Mouse (Mus musculus): Measurements from ENCODE around the gene Pcsk7. TPM values are rescaled to one million over a fixed set of nuclear protein-coding genes. Genes with fewer than 3 reads are reported as not detected.

The Pcsk7 gene
- 26.4 TPM for polyA plus RNA-seq (2014; fragmentation: Illumina TruSeq; extraction: RNeasy Lipid Tissue Mini Kit (QIAGEN cat#74804); ENCODE audit: low read depth, low replicate concordance)

DNA sequence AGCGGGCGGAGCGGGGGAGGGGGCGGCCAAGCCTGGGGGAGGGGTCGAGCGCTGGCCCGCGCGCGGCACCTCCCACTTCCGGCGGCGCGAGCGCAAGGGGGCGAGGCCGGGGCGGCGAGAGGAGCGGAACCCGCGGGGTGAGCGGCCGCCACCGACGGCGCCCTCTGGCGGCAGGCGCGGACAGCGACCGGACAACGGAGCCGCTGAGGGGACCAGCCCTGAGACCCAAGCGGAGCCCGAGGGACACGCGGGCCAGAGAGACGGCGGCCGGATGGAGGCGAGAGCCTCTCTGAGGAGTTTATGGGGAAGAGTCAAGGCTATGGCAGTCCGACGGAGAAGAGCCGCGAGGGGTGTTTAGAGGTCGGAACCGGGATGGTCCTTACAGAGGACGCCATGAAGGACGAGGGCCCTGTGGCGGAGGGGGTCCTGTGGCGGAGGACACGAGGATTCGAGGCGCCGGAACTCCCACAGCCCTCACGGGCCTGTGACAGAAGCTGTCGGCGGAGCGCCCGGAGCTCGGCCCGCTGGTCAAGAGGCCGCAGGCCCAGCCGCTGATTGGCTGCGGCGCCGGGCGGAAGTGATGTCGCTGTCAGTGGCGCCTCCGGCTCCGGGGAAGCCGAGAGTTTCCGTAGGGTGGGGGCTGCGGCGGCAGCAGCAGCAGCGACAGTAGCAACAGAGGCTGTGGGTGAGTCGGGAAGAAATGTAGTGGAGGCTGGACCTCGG is at the start of gene Pcsk7, which contains the start of gene Rnf214:
Gene Pcsk7, plus strand, starts transcription at position 143 of the 723 bp plus-strand sequence.
Gene Rnf214, minus strand, starts transcription at position 557 of the 723 bp plus-strand sequence.

DNA sequence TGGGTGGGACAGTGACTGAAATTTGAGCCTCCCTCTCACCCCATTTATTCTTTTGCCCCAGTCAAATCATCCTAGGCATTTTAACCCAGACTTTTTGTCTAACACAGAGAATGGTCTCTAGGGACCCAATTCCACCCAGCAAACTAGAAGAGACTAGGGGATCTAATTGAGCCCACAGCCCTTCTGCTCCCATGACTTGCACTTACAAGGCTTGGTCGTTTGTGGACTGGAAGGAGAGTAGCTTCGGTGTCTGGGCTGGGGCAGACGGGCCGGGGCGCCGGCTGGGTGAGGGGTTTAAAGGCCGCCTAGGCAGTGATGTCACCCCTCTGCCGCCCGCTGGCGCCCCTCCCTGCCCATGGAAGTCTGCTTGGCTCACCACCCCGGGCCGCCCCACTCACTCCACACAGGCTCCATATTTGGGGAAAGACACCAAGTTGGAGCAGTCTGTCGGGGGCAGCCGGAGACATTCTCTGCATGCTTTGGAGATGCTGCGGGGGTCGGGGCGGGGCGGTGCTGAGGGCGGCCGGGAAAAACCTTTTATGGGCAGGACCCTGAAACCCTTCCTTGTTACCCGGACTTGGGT is 29.4 kb downstream of the Pcsk7 start, which contains the start of gene Tagln:
Gene Tagln, minus strand, starts transcription at position 431 of the 583 bp plus-strand sequence.

DNA sequence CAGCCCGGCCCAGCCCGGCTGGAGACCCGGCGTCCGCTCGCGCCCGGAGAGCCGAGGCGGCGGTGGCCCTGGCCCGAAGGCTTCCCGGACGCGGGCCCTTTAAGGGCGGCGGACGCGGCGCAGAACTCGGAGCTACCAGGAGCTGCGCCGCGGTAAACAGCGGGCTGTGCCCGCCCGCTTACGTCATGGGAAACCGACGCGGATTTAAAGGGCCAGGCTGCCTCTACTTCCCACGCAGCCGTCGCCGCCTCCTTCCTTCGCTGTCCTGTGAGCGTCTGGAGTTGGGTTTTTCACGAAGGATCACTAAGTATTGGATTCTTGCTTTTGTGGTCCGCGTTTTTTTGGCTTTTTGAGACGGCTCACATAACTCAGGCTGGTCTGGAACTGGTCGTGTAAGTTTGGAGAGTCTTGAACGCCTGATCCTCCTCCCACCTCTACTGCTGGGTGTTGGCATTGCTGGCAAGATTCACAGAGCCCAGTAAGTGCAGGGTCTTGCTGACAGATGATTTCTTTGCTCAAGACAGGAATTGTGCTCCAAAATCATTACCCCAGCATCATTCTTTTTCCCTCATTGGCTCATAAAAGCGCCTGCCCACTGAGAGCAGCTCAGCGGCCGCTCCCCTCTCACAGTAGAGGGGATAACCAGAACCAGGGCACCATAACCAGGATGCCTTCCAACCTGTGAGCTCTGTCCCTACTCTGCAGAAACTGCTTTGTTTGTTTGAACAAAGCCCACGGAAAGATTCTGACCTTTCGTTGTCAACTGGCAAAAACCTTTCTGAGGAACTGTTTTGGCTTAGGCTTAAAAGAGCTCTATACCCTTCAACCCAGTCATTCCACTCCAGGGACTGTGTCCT is 49.0 kb downstream of the Pcsk7 start, which contains the start of gene Sidt2:
Gene Sidt2, minus strand, starts transcription at position 152 of the 857 bp plus-strand sequence.

Other genes with a start within 250 kb of the Pcsk7 start
- 27.6 TPM for gene Cep164, start 77.8 kb upstream of the Pcsk7 start, polyA plus RNA-seq (2014; fragmentation: Illumina TruSeq; extraction: RNeasy Lipid Tissue Mini Kit (QIAGEN cat#74804); ENCODE audit: low read depth, low replicate concordance)
- 15.7 TPM for gene Bace1, start 67.9 kb upstream of the Pcsk7 start, polyA plus RNA-seq (2014; fragmentation: Illumina TruSeq; extraction: RNeasy Lipid Tissue Mini Kit (QIAGEN cat#74804); ENCODE audit: low read depth, low replicate concordance)
- gene Rnf214, start 414 bp downstream of the Pcsk7 start, polyA plus RNA-seq (2014; fragmentation: Illumina TruSeq; extraction: RNeasy Lipid Tissue Mini Kit (QIAGEN cat#74804); ENCODE audit: low read depth, low replicate concordance): 19.1 TPM
- 199 TPM for gene Tagln, start 29.6 kb downstream of the Pcsk7 start, polyA plus RNA-seq (2014; fragmentation: Illumina TruSeq; extraction: RNeasy Lipid Tissue Mini Kit (QIAGEN cat#74804); ENCODE audit: low read depth, low replicate concordance)
- gene Sidt2, start 48.8 kb downstream of the Pcsk7 start, polyA plus RNA-seq (2014; fragmentation: Illumina TruSeq; extraction: RNeasy Lipid Tissue Mini Kit (QIAGEN cat#74804); ENCODE audit: low read depth, low replicate concordance): 142 TPM
- gene Pafah1b2, start 106.2 kb downstream of the Pcsk7 start, polyA plus RNA-seq (2014; fragmentation: Illumina TruSeq; extraction: RNeasy Lipid Tissue Mini Kit (QIAGEN cat#74804); ENCODE audit: low read depth, low replicate concordance): 48.7 TPM
- 23.2 TPM for gene Sik3, start 106.3 kb downstream of the Pcsk7 start, polyA plus RNA-seq (2014; fragmentation: Illumina TruSeq; extraction: RNeasy Lipid Tissue Mini Kit (QIAGEN cat#74804); ENCODE audit: low read depth, low replicate concordance)

Data from adipose tissue, adult 10 weeks (tissue).